Mouse (Mus musculus): ENCODE measurements at regions not wholly inside any gene's neighbourhood (a gene's known extent, or its start where the extent isn't known, plus 50 kb on each side); places are given as distances from the start of the nearest gene placed in this dataset.

- TF ChIP-seq GATA1 (IDR thresholded peaks at IDR 0.05; ENCODE audit: borderline replicate concordance, low read length): no peak
- no peak for TF ChIP-seq CTCF (IDR thresholded peaks at IDR 0.05; ENCODE audit: low read depth, low read length)
Observed at GRCm38 (mm10) chr12:54438793-54439192, 217.6 kb downstream of the Sptssa start.

All from G1E (cell line).